ENCODE assay signal across 22 mouse cellular contexts in the genomic region with DNA sequence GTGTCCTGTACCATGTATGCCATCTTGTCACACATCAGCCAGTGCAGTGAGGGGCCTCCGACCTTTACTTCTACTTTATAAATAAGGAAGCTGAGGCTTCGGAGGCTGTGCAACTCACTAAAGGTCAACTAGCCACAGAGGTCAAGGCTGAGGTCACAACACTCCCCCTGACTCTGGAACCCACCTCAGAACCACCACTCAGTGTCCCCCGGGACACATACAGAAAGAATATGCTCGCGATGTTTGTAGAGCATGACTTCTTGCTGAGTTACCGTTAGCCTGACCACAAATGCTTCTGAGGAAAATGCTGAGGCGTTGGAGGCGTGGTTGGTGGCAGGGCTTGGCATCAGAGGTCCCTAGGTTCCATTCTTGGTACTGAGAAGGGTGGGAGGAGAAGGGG. TPM values are rescaled to one million over a fixed set of nuclear protein-coding genes. Genes with fewer than 3 reads are reported as not detected.
DNase-seq lines count a peak whose midpoint lies in the region; ATAC-seq lines count a peak whose summit lies in the region.
"Had no signal": no experiment of that assay in that cellular context is flagged by ENCODE, and none has a peak within 500 bp of the region (broad histone marks: within the 10 kb centered on the region; RNA-seq: fewer than 3 reads in every experiment).

No protein-coding gene starts in this region.

- H3K9me3 ChIP-seq in megakaryocyte, embryonic 14.5 days = no peaks in the 10 kb centered on the region
- no peaks in the 10 kb centered on the region for H3K9me3 ChIP-seq in neural tube, embryonic 15.5 days (replicated peaks)
- H3K9me3 ChIP-seq: embryonic facial prominence, embryonic 13.5 days; hindbrain, embryonic 15.5 days; limb, embryonic 12.5 days; liver, embryonic 15.5 days; midbrain, embryonic 13.5 days had no signal

- H3K9ac ChIP-seq in neural tube, embryonic 15.5 days (replicated peaks) = no peak overlapping the region
- H3K9ac ChIP-seq: embryonic facial prominence, embryonic 13.5 days; forebrain, postnatal 0 days; hindbrain, embryonic 15.5 days; limb, embryonic 12.5 days; liver, embryonic 15.5 days; midbrain, embryonic 13.5 days had no signal

- peak; percentile 70 for DNase-seq in thymus, postnatal 0 days (ENCODE audit: low spot score)
- DNase-seq in thymus, adult 18-20 months = no peak
- no peak for DNase-seq in left cerebral cortex, adult 18-20 months (ENCODE audit: low spot score in 2 of 2)
- DNase-seq in gastrocnemius, postnatal 10 days = no peak
- DNase-seq: adrenal gland, postnatal 25 days; cerebellum, adult 2 months; forebrain, postnatal 0 days; heart, adult 2 months; heart, postnatal 10 days; kidney, adult 18-20 months; kidney, postnatal 10 days; thymus, postnatal 4 days had no signal

- no peak overlapping the region for H3K27ac ChIP-seq in neural tube, embryonic 15.5 days (replicated peaks)
- H3K27ac ChIP-seq: embryonic facial prominence, embryonic 13.5 days; heart, adult 2 months; hindbrain, embryonic 15.5 days; left cerebral cortex, adult 2 months; limb, embryonic 12.5 days; liver, embryonic 15.5 days; midbrain, embryonic 13.5 days; stomach, postnatal 0 days had no signal

- peak; percentile 54 for ATAC-seq in activated CD4-positive, CD25-positive, alpha-beta regulatory T cell, adult 4 months
- no peak for ATAC-seq in neural tube, embryonic 15.5 days (ENCODE audit: low FRiP score)
- ATAC-seq: forebrain, postnatal 0 days; midbrain, embryonic 13.5 days had no signal

- H3K4me3 ChIP-seq in megakaryocyte, embryonic 14.5 days (replicated peaks) = peak overlapping the region; percentile 57
- H3K4me3 ChIP-seq in neural tube, embryonic 15.5 days (replicated peaks) = no peak overlapping the region
- H3K4me3 ChIP-seq: embryonic facial prominence, embryonic 13.5 days; heart, adult 2 months; hindbrain, embryonic 15.5 days; left cerebral cortex, adult 2 months; limb, embryonic 12.5 days; liver, embryonic 15.5 days; midbrain, embryonic 13.5 days had no signal

- peaks cover 49% of the 10 kb centered on the region for H3K27me3 ChIP-seq in megakaryocyte, embryonic 14.5 days (replicated peaks)
- no peaks in the 10 kb centered on the region for H3K27me3 ChIP-seq in neural tube, embryonic 15.5 days (replicated peaks)
- H3K27me3 ChIP-seq: embryonic facial prominence, embryonic 13.5 days; hindbrain, embryonic 15.5 days; limb, embryonic 12.5 days; liver, embryonic 15.5 days; midbrain, embryonic 13.5 days had no signal

- H3K4me2 ChIP-seq in neural tube, embryonic 15.5 days = no peak overlapping the region
- H3K4me2 ChIP-seq: embryonic facial prominence, embryonic 13.5 days; hindbrain, embryonic 15.5 days; limb, embryonic 12.5 days; liver, embryonic 15.5 days; midbrain, embryonic 13.5 days had no signal

- WGBS in neural tube, embryonic 15.5 days = 86% methylated on average over 8 of the region's 8 CpGs

- peaks cover 10% of the 10 kb centered on the region for H3K4me1 ChIP-seq in megakaryocyte, embryonic 14.5 days
- H3K4me1 ChIP-seq in neural tube, embryonic 15.5 days = no peaks in the 10 kb centered on the region
- H3K4me1 ChIP-seq: embryonic facial prominence, embryonic 13.5 days; hindbrain, embryonic 15.5 days; limb, embryonic 12.5 days; midbrain, embryonic 13.5 days had no signal

- H3K36me3 ChIP-seq in megakaryocyte, embryonic 14.5 days (replicated peaks; ENCODE audit: low read length) = no peaks in the 10 kb centered on the region
- H3K36me3 ChIP-seq in neural tube, embryonic 15.5 days = no peaks in the 10 kb centered on the region
- H3K36me3 ChIP-seq: embryonic facial prominence, embryonic 13.5 days; hindbrain, embryonic 15.5 days; limb, embryonic 12.5 days; liver, embryonic 15.5 days; midbrain, embryonic 13.5 days had no signal

RNA-seq across cellular contexts. Expression of a gene that starts 49.3 kb away (rescaled TPM):
- 33.2 and 34.4 TPM in 2 replicates for polyA plus RNA-seq in thymus, postnatal 0 days (2015; fragmentation: Nextera tagmentation; extraction: Ambion mirVana)
- 10 to 100 TPM; 10.2 to 11.4 TPM for polyA plus RNA-seq in activated CD4-positive, CD25-positive, alpha-beta regulatory T cell, adult 4 months (2017; shearing (Covaris generic))
- 3.0 TPM in 1 of 2 replicates, not detected in the other for polyA plus RNA-seq in megakaryocyte, embryonic 14.5 days (2012; ENCODE audit: insufficient read depth, low replicate concordance)
- total RNA-seq in left cerebral cortex, adult 18-20 months (2021) = 10 to 100 TPM; 20.1 to 22.5 TPM
- polyA plus RNA-seq in neural tube, embryonic 15.5 days (2015; fragmentation: Nextera tagmentation; extraction: Ambion mirVana) = 3.8 and 6.5 TPM in 2 replicates
- total RNA-seq in gastrocnemius, postnatal 10 days (2021) = 1 to 10 TPM; 1.3 to 2.3 TPM
